Mouse (Mus musculus): ENCODE data around the gene Lmtk3. TPM values are rescaled to one million over a fixed set of nuclear protein-coding genes. Genes with fewer than 3 reads are reported as not detected.

Lmtk3 gene
- polyA plus RNA-seq, 1 experiment = 1.9 TPM

- peak overlapping the region; percentile 74; the same call in 1 of the 2 replicates for H3K4me3 ChIP-seq (ENCODE audit: low read depth, low read length)
- TF ChIP-seq CTCF (IDR thresholded peaks at IDR 0.05; ENCODE audit: extremely low read depth, insufficient read length, insufficient replicate concordance, low read depth, low read length) (no peak), POLR2A (IDR thresholded peaks at IDR 0.05; ENCODE audit: low read depth, low read length) (no peak)
- WGBS = 20% methylated on average over 5 of the region's 5 CpGs
- H3K4me1 ChIP-seq (ENCODE audit: control insufficient read depth, insufficient read depth, insufficient read length, low read length) = peaks cover 11% of the 10 kb centered on the region
- peaks cover 11% of the 10 kb centered on the region; the same call in 1 of the 2 replicates for H3K36me3 ChIP-seq (ENCODE audit: control insufficient read depth, insufficient read depth, low read length)
- H3K27me3 ChIP-seq (ENCODE audit: control insufficient read depth, insufficient read depth, low read length) = peaks cover 36% of the 10 kb centered on the region
- no peak overlapping the region for H3K27ac ChIP-seq (ENCODE audit: insufficient read depth, low read depth, low read length)
Observed at GRCm38 (mm10) chr7:45831128-45831525, 47.6 kb downstream of the Lmtk3 start.

GRCm38 (mm10) chr7:45832428-45832827 is 48.9 kb downstream of the Lmtk3 start:
- 14% methylated on average over 30 of the region's 30 CpGs for WGBS
- peaks cover 11% of the 10 kb centered on the region for H3K4me1 ChIP-seq (ENCODE audit: control insufficient read depth, insufficient read depth, insufficient read length, low read length)
- H3K27me3 ChIP-seq (ENCODE audit: control insufficient read depth, insufficient read depth, low read length) = peaks cover 36% of the 10 kb centered on the region
- H3K4me3 ChIP-seq (ENCODE audit: low read depth, low read length) = no peak overlapping the region
- TF ChIP-seq CTCF (IDR thresholded peaks at IDR 0.05; ENCODE audit: extremely low read depth, insufficient read length, insufficient replicate concordance, low read depth, low read length) (no peak), POLR2A (IDR thresholded peaks at IDR 0.05; ENCODE audit: low read depth, low read length) (no peak)
- H3K27ac ChIP-seq (ENCODE audit: insufficient read depth, low read depth, low read length) = no peak overlapping the region
- H3K36me3 ChIP-seq (ENCODE audit: control insufficient read depth, insufficient read depth, low read length) = 0 out of 2 replicates have a peak, but pooled peaks cover under 1% of the 10 kb centered on the region

GRCm38 (mm10) chr7:45833148-45833790 is 49.7 kb downstream of the Lmtk3 start:
- Histone ChIP-seq H3K4me3 (ENCODE audit: low read depth, low read length) (peak overlapping the region; percentile 42), H3K27ac (ENCODE audit: insufficient read depth, low read depth, low read length) (no peak overlapping the region), H3K36me3 (ENCODE audit: control insufficient read depth, insufficient read depth, low read length) (no peaks in the 10 kb centered on the region), H3K27me3 (ENCODE audit: control insufficient read depth, insufficient read depth, low read length) (peaks cover 36% of the 10 kb centered on the region), H3K4me1 (ENCODE audit: control insufficient read depth, insufficient read depth, insufficient read length, low read length) (peaks cover 11% of the 10 kb centered on the region)
- under 1% methylated on average over 79 of the region's 86 CpGs for WGBS
- TF ChIP-seq POLR2A (IDR thresholded peaks at IDR 0.05; ENCODE audit: low read depth, low read length) = no peak
- no peak for TF ChIP-seq CTCF (IDR thresholded peaks at IDR 0.05; ENCODE audit: extremely low read depth, insufficient read length, insufficient replicate concordance, low read depth, low read length)

- WGBS = 11% methylated on average over 28 of the region's 31 CpGs
- no peak overlapping the region for H3K27ac ChIP-seq (ENCODE audit: insufficient read depth, low read depth, low read length)
- no peak for TF ChIP-seq CTCF (IDR thresholded peaks at IDR 0.05; ENCODE audit: extremely low read depth, insufficient read length, insufficient replicate concordance, low read depth, low read length)
- no peak for TF ChIP-seq POLR2A (IDR thresholded peaks at IDR 0.05; ENCODE audit: low read depth, low read length)
- H3K27me3 ChIP-seq (ENCODE audit: control insufficient read depth, insufficient read depth, low read length) = peaks cover 36% of the 10 kb centered on the region
- H3K4me1 ChIP-seq (ENCODE audit: control insufficient read depth, insufficient read depth, insufficient read length, low read length) = peaks cover 11% of the 10 kb centered on the region
- H3K36me3 ChIP-seq (ENCODE audit: control insufficient read depth, insufficient read depth, low read length) = no peaks in the 10 kb centered on the region
- H3K4me3 ChIP-seq (ENCODE audit: low read depth, low read length) = peak overlapping the region; percentile 42
Observed at GRCm38 (mm10) chr7:45833924-45834323, 50.4 kb downstream of the Lmtk3 start.

GRCm38 (mm10) chr7:45842950-45843744 is 59.6 kb downstream of the Lmtk3 start:
- Histone ChIP-seq H3K27me3 (ENCODE audit: control insufficient read depth, insufficient read depth, low read length) (no peaks in the 10 kb centered on the region), H3K27ac (ENCODE audit: insufficient read depth, low read depth, low read length) (no peak overlapping the region), H3K4me1 (ENCODE audit: control insufficient read depth, insufficient read depth, insufficient read length, low read length) (no peaks in the 10 kb centered on the region; the same call in 1 of the 2 replicates), H3K4me3 (ENCODE audit: low read depth, low read length) (no peak overlapping the region), H3K36me3 (ENCODE audit: control insufficient read depth, insufficient read depth, low read length) (no peaks in the 10 kb centered on the region)
- TF ChIP-seq POLR2A (IDR thresholded peaks at IDR 0.05; ENCODE audit: low read depth, low read length) (no peak), CTCF (IDR thresholded peaks at IDR 0.05; ENCODE audit: extremely low read depth, insufficient read length, insufficient replicate concordance, low read depth, low read length) (no peak)
- 89% methylated on average over 10 of the region's 10 CpGs for WGBS

- TF ChIP-seq CTCF (IDR thresholded peaks at IDR 0.05; ENCODE audit: extremely low read depth, insufficient read length, insufficient replicate concordance, low read depth, low read length) (no peak), POLR2A (IDR thresholded peaks at IDR 0.05; ENCODE audit: low read depth, low read length) (no peak)
- no peaks in the 10 kb centered on the region for H3K27me3 ChIP-seq (ENCODE audit: control insufficient read depth, insufficient read depth, low read length)
- H3K4me3 ChIP-seq (ENCODE audit: low read depth, low read length) = no peak overlapping the region
- H3K36me3 ChIP-seq (ENCODE audit: control insufficient read depth, insufficient read depth, low read length) = no peaks in the 10 kb centered on the region
- 38% methylated on average over 6 of the region's 6 CpGs for WGBS
- no peak overlapping the region for H3K27ac ChIP-seq (ENCODE audit: insufficient read depth, low read depth, low read length)
- H3K4me1 ChIP-seq (ENCODE audit: control insufficient read depth, insufficient read depth, insufficient read length, low read length) = no peaks in the 10 kb centered on the region; the same call in 1 of the 2 replicates
Observed at GRCm38 (mm10) chr7:45848447-45849027, 65.0 kb downstream of the Lmtk3 start.

- TF ChIP-seq POLR2A (IDR thresholded peaks at IDR 0.05; ENCODE audit: low read depth, low read length) (no peak), CTCF (IDR thresholded peaks at IDR 0.05; ENCODE audit: extremely low read depth, insufficient read length, insufficient replicate concordance, low read depth, low read length) (no peak)
- WGBS = 64% methylated on average over 3 of the region's 3 CpGs
Observed at GRCm38 (mm10) chr7:45850661-45851060, 67.1 kb downstream of the Lmtk3 start.

More at GRCm38 (mm10) chr7:45850661-45851060, 67.1 kb downstream of the Lmtk3 start:
- H3K36me3 ChIP-seq (ENCODE audit: control insufficient read depth, insufficient read depth, low read length) = no peaks in the 10 kb centered on the region
- H3K4me1 ChIP-seq (ENCODE audit: control insufficient read depth, insufficient read depth, insufficient read length, low read length) = no peaks in the 10 kb centered on the region
- H3K27ac ChIP-seq (ENCODE audit: insufficient read depth, low read depth, low read length) = no peak overlapping the region
- no peaks in the 10 kb centered on the region for H3K27me3 ChIP-seq (ENCODE audit: control insufficient read depth, insufficient read depth, low read length)
- no peak overlapping the region for H3K4me3 ChIP-seq (ENCODE audit: low read depth, low read length)
